ENCODE assay signal across 1 mouse cellular context in the genomic region with DNA sequence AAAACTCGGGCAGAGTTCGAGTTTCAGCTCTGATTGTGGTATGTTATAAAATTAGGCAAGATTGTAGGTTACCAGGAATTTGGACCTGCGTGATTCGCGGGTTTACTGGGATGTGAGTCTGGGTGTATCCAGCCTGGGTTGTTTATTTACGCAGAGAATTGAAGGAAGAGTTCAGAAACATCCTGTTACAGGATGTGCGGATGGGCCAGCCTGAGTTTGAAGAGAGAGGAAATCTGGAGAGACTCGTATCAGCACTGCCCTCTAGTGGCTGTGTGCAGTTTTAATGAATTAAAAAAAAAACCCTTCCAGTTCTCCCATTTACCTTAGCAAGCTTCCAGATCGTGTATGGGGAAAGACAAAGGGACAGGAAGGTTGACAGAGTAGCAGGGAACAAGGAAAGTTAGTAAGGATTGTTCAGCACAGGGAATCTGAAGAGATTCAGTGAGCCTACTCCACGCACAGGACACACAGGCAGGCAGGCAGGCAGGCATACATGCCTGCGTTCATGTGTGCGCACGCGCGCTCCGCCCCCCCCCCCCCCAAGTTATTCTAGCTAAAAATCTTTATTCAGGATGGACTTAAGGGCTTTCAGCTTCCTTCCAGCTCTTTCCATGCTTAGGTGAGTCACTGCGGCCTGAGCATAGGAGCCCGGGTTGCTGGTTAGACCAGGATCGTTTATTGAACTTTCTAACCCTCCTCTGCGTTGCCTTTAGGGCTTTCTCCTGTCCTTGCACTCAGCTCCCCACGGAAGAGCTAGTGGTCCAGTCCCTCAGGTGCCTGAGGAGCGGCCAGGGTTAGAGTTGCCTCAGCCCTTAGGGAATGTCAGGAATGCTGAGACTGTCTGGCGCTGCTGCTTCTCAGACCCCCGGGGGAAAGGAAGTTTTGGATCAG.
TF ChIP-seq lines count a peak whose summit lies in the region.

No protein-coding gene starts in this region.

TF ChIP-seq in MEL, 35 proteins besides CTCF, POLR2A, EP300 and RAD21 (continued from another document):
- TF ChIP-seq NRF1 (IDR thresholded peaks at IDR 0.05; ENCODE audit: insufficient read depth, low read depth, low read length, poor library complexity, severe bottlenecking) (0 out of 2 replicates have a peak, but pooled peaks have one; percentile 36), SMC3 (IDR thresholded peaks at IDR 0.05; ENCODE audit: low read depth, low read length) (peak; percentile 82), MAZ (IDR thresholded peaks at IDR 0.05; ENCODE audit: low read depth, low read length) (no peak), MXI1 (IDR thresholded peaks at IDR 0.05; ENCODE audit: low read depth, low read length) (0 out of 2 replicates have a peak, but pooled peaks have one; percentile 13)
TF ChIP-seq in MEL: peak in this region for 5.
